Mouse (Mus musculus): ENCODE results near the gene Tmem132a. TPM values are rescaled to one million over a fixed set of nuclear protein-coding genes. Genes with fewer than 3 reads are reported as not detected.

Gene Tmem132a
- polyA plus RNA-seq, 1 experiment = 4.9 TPM

DNA sequence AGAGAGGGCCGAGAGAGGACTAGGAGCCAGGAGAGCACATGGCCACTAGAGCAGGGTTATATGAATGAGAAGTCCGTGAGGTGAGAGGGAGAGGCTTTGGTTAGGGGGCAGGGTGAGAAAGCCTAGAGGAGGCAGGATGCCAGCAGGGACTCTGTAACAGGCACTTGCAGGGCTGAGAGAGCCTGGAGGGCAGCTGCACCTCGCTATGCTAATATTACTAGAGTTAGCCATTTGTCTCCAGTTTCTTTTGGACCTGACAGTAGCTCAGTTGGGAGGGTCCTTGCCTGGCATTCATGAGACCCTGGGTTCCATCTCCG, 59.6 kb downstream of the Tmem132a start:
- H3K4me3 ChIP-seq (ENCODE audit: low read depth, low read length) = no peak overlapping the region
- no peak overlapping the region for H3K27ac ChIP-seq (ENCODE audit: insufficient read depth, low read depth, low read length)
- H3K36me3 ChIP-seq (ENCODE audit: control insufficient read depth, insufficient read depth, low read length) = no peaks in the 10 kb centered on the region
- H3K27me3 ChIP-seq (ENCODE audit: control insufficient read depth, insufficient read depth, low read length) = no peaks in the 10 kb centered on the region
- no peak for TF ChIP-seq CTCF (IDR thresholded peaks at IDR 0.05; ENCODE audit: extremely low read depth, insufficient read length, insufficient replicate concordance, low read depth, low read length)
- TF ChIP-seq POLR2A (IDR thresholded peaks at IDR 0.05; ENCODE audit: low read depth, low read length) = no peak
- H3K4me1 ChIP-seq (ENCODE audit: control insufficient read depth, insufficient read depth, insufficient read length, low read length) = no peaks in the 10 kb centered on the region
- WGBS = 65% methylated on average over 4 of the region's 4 CpGs

DNA sequence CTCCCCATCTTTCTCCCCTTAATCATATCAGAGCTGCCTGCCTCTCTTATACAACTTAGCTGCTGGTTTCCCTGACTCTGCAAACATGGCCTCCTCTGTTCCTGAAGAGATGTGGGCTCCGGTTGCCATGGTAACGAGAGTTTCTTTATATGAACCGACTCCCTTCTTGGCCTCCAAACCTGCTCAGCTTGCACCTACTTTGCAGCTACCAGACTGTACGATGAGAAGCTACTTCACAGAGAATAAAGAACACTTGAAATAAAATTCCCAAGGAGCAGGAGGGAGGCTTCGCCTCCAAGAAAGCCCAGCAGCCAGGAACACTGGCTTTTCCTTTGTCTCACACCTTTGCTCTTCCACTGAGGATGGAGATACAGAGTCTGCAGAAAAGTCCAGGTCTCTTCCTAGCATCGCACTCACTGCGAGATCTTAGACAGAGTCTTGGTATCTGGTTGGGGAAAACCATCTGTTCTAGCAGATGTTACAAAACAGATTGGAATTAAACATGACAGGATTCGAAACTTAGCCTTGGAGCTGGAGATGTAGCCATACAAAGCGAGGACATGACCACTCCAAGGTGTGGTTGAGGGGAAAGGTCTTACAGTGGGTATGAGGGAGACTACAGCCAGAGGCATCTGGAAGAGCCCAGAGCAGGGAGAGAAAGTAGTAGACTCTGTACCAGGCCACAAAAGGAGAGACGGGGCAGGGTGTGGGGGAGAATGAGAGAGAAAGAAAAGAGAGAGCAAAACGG, 60.1 kb downstream of the Tmem132a start:
- Histone ChIP-seq H3K4me1 (ENCODE audit: control insufficient read depth, insufficient read depth, insufficient read length, low read length) (no peaks in the 10 kb centered on the region), H3K36me3 (ENCODE audit: control insufficient read depth, insufficient read depth, low read length) (no peaks in the 10 kb centered on the region), H3K27me3 (ENCODE audit: control insufficient read depth, insufficient read depth, low read length) (no peaks in the 10 kb centered on the region), H3K27ac (ENCODE audit: insufficient read depth, low read depth, low read length) (no peak overlapping the region), H3K4me3 (ENCODE audit: low read depth, low read length) (no peak overlapping the region)
- 69% methylated on average over 11 of the region's 11 CpGs for WGBS
- TF ChIP-seq POLR2A (IDR thresholded peaks at IDR 0.05; ENCODE audit: low read depth, low read length) (no peak), CTCF (IDR thresholded peaks at IDR 0.05; ENCODE audit: extremely low read depth, insufficient read length, insufficient replicate concordance, low read depth, low read length) (no peak)

DNA sequence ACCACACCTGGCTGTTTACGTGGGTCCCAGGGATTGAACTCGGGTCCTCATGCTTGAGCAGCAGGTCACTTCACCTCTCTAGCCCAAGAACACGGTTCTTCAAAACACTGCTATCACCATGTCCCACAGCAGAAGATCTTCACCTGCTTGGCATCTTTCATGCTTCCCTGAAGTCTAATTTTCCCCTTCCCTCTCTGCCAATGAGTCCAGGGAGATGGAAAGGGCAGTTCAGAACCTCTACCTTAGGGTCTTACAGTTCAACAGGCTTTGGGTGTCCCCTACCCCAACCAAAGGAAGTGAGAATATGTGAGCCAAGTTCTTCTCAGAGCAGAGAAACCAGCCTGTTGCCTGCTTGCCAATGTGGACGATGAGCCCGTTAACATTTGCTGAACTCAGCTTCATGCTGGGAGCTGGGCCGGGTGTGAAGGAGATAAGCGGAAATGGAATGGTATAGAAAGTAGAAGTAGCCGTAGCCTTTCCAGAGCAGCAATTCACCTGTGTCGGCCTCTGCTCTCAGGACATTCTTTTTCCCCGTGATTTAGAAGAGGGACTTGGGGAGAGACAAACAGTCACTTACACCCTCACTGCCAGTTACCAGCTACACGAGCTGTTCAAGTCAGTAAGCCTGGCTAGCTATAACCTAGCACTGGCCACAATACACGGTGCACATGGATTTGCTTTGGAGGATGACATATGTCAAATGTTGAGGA, 61.1 kb downstream of the Tmem132a start:
- no peaks in the 10 kb centered on the region for H3K4me1 ChIP-seq (ENCODE audit: control insufficient read depth, insufficient read depth, insufficient read length, low read length)

More for the DNA sequence above, 61.1 kb downstream of the Tmem132a start:
- WGBS = 76% methylated on average over 12 of the region's 12 CpGs
- H3K27me3 ChIP-seq (ENCODE audit: control insufficient read depth, insufficient read depth, low read length) = no peaks in the 10 kb centered on the region
- no peak overlapping the region for H3K27ac ChIP-seq (ENCODE audit: insufficient read depth, low read depth, low read length)
- no peak for TF ChIP-seq POLR2A (IDR thresholded peaks at IDR 0.05; ENCODE audit: low read depth, low read length)
- no peak for TF ChIP-seq CTCF (IDR thresholded peaks at IDR 0.05; ENCODE audit: extremely low read depth, insufficient read length, insufficient replicate concordance, low read depth, low read length)
- no peaks in the 10 kb centered on the region for H3K36me3 ChIP-seq (ENCODE audit: control insufficient read depth, insufficient read depth, low read length)
- no peak overlapping the region for H3K4me3 ChIP-seq (ENCODE audit: low read depth, low read length)

Other genes with a start within 250 kb of the Tmem132a start
- gene Vwce, start 235.7 kb downstream of the Tmem132a start, polyA plus RNA-seq (2012; rRNA removed) = 5.5 and 11.3 TPM in 2 replicates
- 1.1 TPM in 1 of 2 replicates, not detected in the other for gene Pga5, start 191.9 kb downstream of the Tmem132a start, polyA plus RNA-seq (2012; rRNA removed)
- gene Vps37c, start 181.2 kb downstream of the Tmem132a start, polyA plus RNA-seq (2012; rRNA removed) = 20.2 and 37.6 TPM in 2 replicates
- gene Cd5, start 130.9 kb downstream of the Tmem132a start, polyA plus RNA-seq (2012; rRNA removed) = 2.2 and 2.6 TPM in 2 replicates
- gene Cd6, start 39.9 kb downstream of the Tmem132a start, polyA plus RNA-seq (2012; rRNA removed) = 3.0 and 5.4 TPM in 2 replicates
- gene Slc15a3, start 30.2 kb downstream of the Tmem132a start, polyA plus RNA-seq (2012; rRNA removed) = 9.1 and 14.4 TPM in 2 replicates
- gene Tmem109, start 12.1 kb upstream of the Tmem132a start, polyA plus RNA-seq (2012; rRNA removed) = 23.6 and 26.8 TPM in 2 replicates
- 63.6 and 114 TPM in 2 replicates for gene Prpf19, start 25.3 kb upstream of the Tmem132a start, polyA plus RNA-seq (2012; rRNA removed)
- gene Zp1, start 50.7 kb upstream of the Tmem132a start, polyA plus RNA-seq (2012; rRNA removed) = 0.05 and 0.14 TPM in 2 replicates
- 0.86 and 1.1 TPM in 2 replicates for gene Ptgdr2, start 67.2 kb upstream of the Tmem132a start, polyA plus RNA-seq (2012; rRNA removed)
- gene Ccdc86, start 79.3 kb upstream of the Tmem132a start, polyA plus RNA-seq (2012; rRNA removed) = 2.5 and 3.2 TPM in 2 replicates
- gene Ms4a10, start 104.7 kb upstream of the Tmem132a start, polyA plus RNA-seq (2012; rRNA removed) = 103 and 341 TPM in 2 replicates
- 0.20 and 1.9 TPM in 2 replicates for gene Ms4a15, start 123.3 kb upstream of the Tmem132a start, polyA plus RNA-seq (2012; rRNA removed)
- gene Ms4a18, start 148.1 kb upstream of the Tmem132a start, polyA plus RNA-seq (2012; rRNA removed) = 30.4 and 79.4 TPM in 2 replicates
- 173 and 417 TPM in 2 replicates for gene Ms4a8a, start 211.2 kb upstream of the Tmem132a start, polyA plus RNA-seq (2012; rRNA removed)

Measured in small intestine, adult 2 months (tissue).